Mouse (Mus musculus) midbrain, embryonic 15.5 days (tissue): ENCODE data around the gene Cyp4f39. TPM values are rescaled to one million over a fixed set of nuclear protein-coding genes. Genes with fewer than 3 reads are reported as not detected.
A peak's percentile ranks its signal among the peaks of the same experiment; 100 is the strongest.

Source experiments
- ATAC-seq: fragments of 200-750 bp; cut with Nextera tagmentation; replicated peaks from 2 replicates; pipeline ENCODE4 v1.8.0; 2017; ENCODE audit warnings: moderate TSS enrichment
- H3K27ac ChIP-seq: fragments of 300-500 bp; sonication (generic); 2 replicates; pipeline ENCODE4 v1.5.1; 2015; ENCODE audit warnings: mild to moderate bottlenecking, inconsistent platforms
- H3K27me3 ChIP-seq: fragments of 300-500 bp; sonication (generic); replicated peaks from 2 replicates; pipeline ENCODE4 v1.6.1; 2015; ENCODE audit warnings: inconsistent platforms
- H3K36me3 ChIP-seq: fragments of 300-500 bp; sonication (generic); replicated peaks from 2 replicates; pipeline ENCODE4 v1.6.1; 2015; ENCODE audit warnings: inconsistent platforms
- H3K4me1 ChIP-seq: fragments of 300-500 bp; sonication (generic); 2 replicates; pipeline ENCODE4 v1.6.1; 2015; ENCODE audit warnings: inconsistent platforms
- H3K4me2 ChIP-seq: fragments of 300-500 bp; sonication (generic); 2 replicates; pipeline ENCODE4 v1.6.1; 2015; ENCODE audit warnings: inconsistent platforms, mild to moderate bottlenecking, moderate library complexity
- H3K4me3 ChIP-seq: fragments of 300-500 bp; sonication (generic); 2 replicates; pipeline ENCODE4 v1.5.1; 2015; ENCODE audit warnings: mild to moderate bottlenecking, inconsistent platforms
- H3K9ac ChIP-seq: fragments of 300-500 bp; sonication (generic); 2 replicates; pipeline ENCODE4 v1.6.1; 2015; ENCODE audit warnings: mild to moderate bottlenecking, inconsistent platforms
- H3K9me3 ChIP-seq: fragments of 300-500 bp; sonication (generic); 2 replicates; pipeline ENCODE4 v1.6.1; 2016; ENCODE audit warnings: inconsistent platforms
- WGBS: fragments of 180-500 bp; shearing (Covaris S2); methylation state at CpG from one replicate; pipeline ENCODE4 v1.1.7; 2015; ENCODE audit warnings: mixed read lengths; 5-methylcytosine and 5-hydroxymethylcytosine counted together
- polyA plus RNA-seq: library from polyadenylated mRNA; unstranded; fragments of >200 nt; fragmentation: Nextera tagmentation; extraction: Ambion mirVana; gene quantifications from 2 replicates; pipeline ENCODE4 v1.2.1, GENCODE M21; 2015

Cyp4f39 gene
- polyA plus RNA-seq: 0.84 and 1.5 TPM in 2 replicates

DNA sequence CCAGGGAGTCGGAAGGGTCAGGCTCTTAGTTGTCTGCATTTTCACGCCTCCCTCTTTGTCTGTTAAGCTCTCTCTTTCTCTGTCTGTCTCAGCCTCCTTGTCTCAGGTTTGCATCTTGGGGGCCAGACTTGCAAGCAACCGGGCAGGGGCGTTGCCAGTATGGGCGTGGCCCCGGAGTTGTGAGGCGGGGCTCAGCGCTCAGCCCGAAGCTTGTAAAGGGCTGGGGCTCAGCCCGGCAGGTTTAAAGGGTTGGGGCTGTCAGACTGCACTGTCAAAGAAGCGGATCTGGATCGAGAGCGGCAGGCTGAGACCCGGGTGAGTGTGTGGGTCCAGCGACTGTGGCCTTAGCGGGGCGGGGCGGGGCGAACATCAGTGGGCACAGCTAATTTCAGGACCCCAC lies at the start of gene Cyp4f39:
Gene Cyp4f39, plus strand, starts transcription at position 242 of the 400 bp plus-strand sequence.
- Histone ChIP-seq H3K27ac (no peak within 1 kb of the TSS), H3K9ac (peak within 1 kb of the TSS; percentile 25; the same call in 1 of the 2 replicates), H3K27me3 (peaks cover 2% of the 10 kb centered on the region; the same call in 1 of the 2 replicates), H3K4me2 (peak within 1 kb of the TSS; percentile 71), H3K9me3 (no peaks in the 10 kb centered on the region), H3K4me3 (peak within 1 kb of the TSS; percentile 34), H3K4me1 (peaks cover 8% of the 10 kb centered on the region), H3K36me3 (no peaks in the 10 kb centered on the region)
- no peak for ATAC-seq
- WGBS: under 1% methylated on average over 19 of the region's 19 CpGs

DNA sequence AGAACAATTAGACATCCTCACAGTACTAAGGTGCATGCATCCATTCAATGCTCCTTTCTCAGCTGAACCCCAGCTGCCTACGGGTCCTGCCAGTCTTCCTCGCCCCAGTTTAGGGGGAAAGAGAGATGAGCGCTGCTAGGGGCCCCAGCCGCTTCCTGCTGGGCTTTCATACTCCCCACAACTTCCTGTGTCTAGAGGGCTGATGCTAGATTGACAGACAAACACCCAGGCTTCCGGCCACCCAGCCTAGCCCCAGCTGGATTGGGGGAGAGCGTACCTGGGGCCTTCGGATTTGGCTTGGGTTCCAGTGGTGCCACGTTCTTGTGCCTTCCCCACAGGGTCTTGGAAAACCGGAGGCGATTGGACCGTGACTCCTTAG lies 49.8 kb upstream of the Cyp4f39 start:
- no peaks in the 10 kb centered on the region for H3K4me1 ChIP-seq
- no peak for ATAC-seq
- no peak overlapping the region for H3K27ac ChIP-seq
- H3K4me2 ChIP-seq: no peak overlapping the region
- H3K4me3 ChIP-seq: no peak overlapping the region
- 80% methylated on average over 11 of the region's 11 CpGs for WGBS
- no peak overlapping the region for H3K9ac ChIP-seq
- H3K27me3 ChIP-seq: peaks cover 14% of the 10 kb centered on the region
- H3K36me3 ChIP-seq: no peaks in the 10 kb centered on the region
- H3K9me3 ChIP-seq: no peaks in the 10 kb centered on the region

DNA sequence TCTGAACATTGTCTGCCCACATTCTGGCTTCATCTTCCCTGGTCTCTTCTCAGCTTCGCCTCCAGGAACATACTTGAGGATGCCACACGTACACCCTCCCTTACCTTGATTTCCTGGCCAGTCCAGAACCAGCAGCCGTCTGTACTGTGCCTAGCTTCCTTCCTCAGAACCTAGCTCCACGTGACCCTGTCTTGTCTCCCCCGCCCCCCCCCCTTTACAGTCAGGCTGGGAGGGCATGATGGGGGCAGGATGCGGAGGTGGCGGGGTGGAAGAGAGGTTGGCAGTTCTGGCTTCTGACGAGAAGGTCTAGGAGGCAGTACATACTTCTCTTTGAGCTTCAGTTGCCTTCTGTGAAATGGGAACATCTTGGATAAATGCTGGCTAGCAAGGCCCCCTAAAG lies 49.1 kb upstream of the Cyp4f39 start, which contains the start of gene Rasal3:
Gene Rasal3, minus strand, starts transcription at position 167 of the 400 bp plus-strand sequence.
- peaks cover 7% of the 10 kb centered on the region for H3K27me3 ChIP-seq
- no peaks in the 10 kb centered on the region for H3K36me3 ChIP-seq
- 83% methylated on average over 8 of the region's 8 CpGs for WGBS
- no peak for ATAC-seq
- no peaks in the 10 kb centered on the region for H3K4me1 ChIP-seq
- no peak within 1 kb of the TSS for H3K4me2 ChIP-seq
- H3K9ac ChIP-seq: no peak within 1 kb of the TSS
- no peak within 1 kb of the TSS for H3K4me3 ChIP-seq
- H3K9me3 ChIP-seq: no peaks in the 10 kb centered on the region
- H3K27ac ChIP-seq: no peak within 1 kb of the TSS

GRCm38 (mm10) chr17:32411898-32412297 lies 40.6 kb upstream of the Cyp4f39 start:
- Histone ChIP-seq H3K9ac (no peak overlapping the region), H3K27me3 (peaks cover 10% of the 10 kb centered on the region; the same call in 1 of the 2 replicates), H3K27ac (no peak overlapping the region), H3K4me2 (no peak overlapping the region), H3K9me3 (no peaks in the 10 kb centered on the region), H3K4me1 (no peaks in the 10 kb centered on the region), H3K4me3 (no peak overlapping the region), H3K36me3 (no peaks in the 10 kb centered on the region)
- no peak for ATAC-seq
- WGBS: 92% methylated on average over 6 of the region's 6 CpGs

- Histone ChIP-seq H3K4me1 (no peaks in the 10 kb centered on the region), H3K27ac (no peak overlapping the region), H3K9ac (no peak overlapping the region), H3K9me3 (no peaks in the 10 kb centered on the region), H3K36me3 (no peaks in the 10 kb centered on the region), H3K27me3 (peaks cover 10% of the 10 kb centered on the region; the same call in 1 of the 2 replicates), H3K4me3 (no peak overlapping the region), H3K4me2 (no peak overlapping the region)
- 58% methylated on average over 24 of the region's 24 CpGs for WGBS
- ATAC-seq: no peak
These were observed 37.0 kb upstream of the Cyp4f39 start for GRCm38 (mm10) chr17:32415417-32416020.

DNA sequence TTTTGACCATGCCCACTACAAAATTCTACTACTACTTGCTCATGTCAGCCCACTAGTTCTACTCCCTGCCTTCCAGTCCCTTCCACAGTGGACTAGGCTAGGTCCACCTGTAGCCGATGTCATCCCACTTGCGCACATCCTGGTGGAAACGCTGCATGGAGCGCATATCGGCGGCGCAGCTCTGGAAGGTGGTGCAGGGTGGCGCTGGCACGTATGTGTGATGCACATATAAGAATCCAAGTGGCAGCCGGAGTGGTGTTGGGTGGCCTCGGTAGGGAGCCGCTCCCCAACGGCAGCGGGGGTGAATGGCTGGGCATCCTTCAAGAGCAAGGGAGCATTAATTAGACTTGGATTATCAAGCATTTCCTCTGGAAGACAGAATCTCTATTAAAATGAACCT lies 35.8 kb upstream of the Cyp4f39 start:
- Histone ChIP-seq H3K9me3 (no peaks in the 10 kb centered on the region), H3K4me1 (no peaks in the 10 kb centered on the region), H3K36me3 (no peaks in the 10 kb centered on the region), H3K4me2 (no peak overlapping the region), H3K4me3 (no peak overlapping the region), H3K9ac (no peak overlapping the region), H3K27me3 (peaks cover 10% of the 10 kb centered on the region; the same call in 1 of the 2 replicates), H3K27ac (no peak overlapping the region)
- WGBS: 92% methylated on average over 14 of the region's 14 CpGs
- no peak for ATAC-seq

GRCm38 (mm10) chr17:32419989-32420388 lies 32.5 kb upstream of the Cyp4f39 start:
- no peaks in the 10 kb centered on the region for H3K4me1 ChIP-seq
- WGBS: 69% methylated on average over 2 of the region's 2 CpGs

GRCm38 (mm10) chr17:32420781-32421180 lies 31.7 kb upstream of the Cyp4f39 start:
- no peak overlapping the region for H3K4me2 ChIP-seq
- no peaks in the 10 kb centered on the region for H3K36me3 ChIP-seq
- WGBS: 81% methylated on average over 8 of the region's 8 CpGs
- H3K9me3 ChIP-seq: no peaks in the 10 kb centered on the region
- peaks cover 7% of the 10 kb centered on the region; the same call in 1 of the 2 replicates for H3K27me3 ChIP-seq
- H3K27ac ChIP-seq: no peak overlapping the region
- no peaks in the 10 kb centered on the region for H3K4me1 ChIP-seq
- H3K9ac ChIP-seq: no peak overlapping the region
- no peak for ATAC-seq
- no peak overlapping the region for H3K4me3 ChIP-seq

More at GRCm38 (mm10) chr17:32419989-32420388, 32.5 kb upstream of the Cyp4f39 start:
- no peak overlapping the region for H3K4me3 ChIP-seq
- H3K27me3 ChIP-seq: peaks cover 10% of the 10 kb centered on the region; the same call in 1 of the 2 replicates
- H3K27ac ChIP-seq: no peak overlapping the region
- ATAC-seq: no peak
- H3K9ac ChIP-seq: no peak overlapping the region
- no peaks in the 10 kb centered on the region for H3K9me3 ChIP-seq
- H3K4me2 ChIP-seq: no peak overlapping the region
- H3K36me3 ChIP-seq: no peaks in the 10 kb centered on the region

GRCm38 (mm10) chr17:32424034-32424433 lies 28.5 kb upstream of the Cyp4f39 start, which contains the start of gene Pglyrp2:
TSS of gene Pglyrp2 (minus strand) at chr17:32424167.
- 96% methylated on average over 2 of the region's 2 CpGs for WGBS
- ATAC-seq: no peak

DNA sequence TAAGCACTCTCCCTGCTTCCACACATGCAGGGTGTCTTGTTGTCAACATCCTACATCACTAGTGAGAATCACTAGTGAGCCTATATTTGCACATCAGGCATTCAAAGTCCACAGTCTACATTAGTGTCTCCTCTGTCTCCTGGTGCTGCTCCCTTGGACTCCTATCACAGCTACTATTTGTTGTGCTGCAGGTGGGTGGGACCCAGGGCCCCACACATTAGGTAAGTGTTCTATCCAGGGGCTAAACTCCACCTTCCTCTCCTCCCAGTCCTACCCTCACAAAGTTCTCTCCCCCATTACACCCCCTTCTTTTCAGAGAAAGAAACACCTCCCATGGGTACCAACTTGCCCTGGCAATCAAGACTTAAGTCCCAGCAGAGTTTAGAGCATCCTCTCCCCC lies 25.9 kb upstream of the Cyp4f39 start:
- Histone ChIP-seq H3K4me3 (no peak overlapping the region), H3K27ac (no peak overlapping the region), H3K36me3 (no peaks in the 10 kb centered on the region), H3K4me2 (no peak overlapping the region), H3K4me1 (no peaks in the 10 kb centered on the region), H3K27me3 (no peaks in the 10 kb centered on the region), H3K9ac (no peak overlapping the region), H3K9me3 (no peaks in the 10 kb centered on the region)
- no peak for ATAC-seq

More at GRCm38 (mm10) chr17:32424034-32424433, 28.5 kb upstream of the Cyp4f39 start, which contains the start of gene Pglyrp2:
- Histone ChIP-seq H3K4me1 (no peaks in the 10 kb centered on the region), H3K9ac (no peak within 1 kb of the TSS), H3K27ac (no peak within 1 kb of the TSS), H3K9me3 (no peaks in the 10 kb centered on the region), H3K36me3 (no peaks in the 10 kb centered on the region), H3K4me2 (no peak within 1 kb of the TSS), H3K27me3 (no peaks in the 10 kb centered on the region), H3K4me3 (no peak within 1 kb of the TSS)

DNA sequence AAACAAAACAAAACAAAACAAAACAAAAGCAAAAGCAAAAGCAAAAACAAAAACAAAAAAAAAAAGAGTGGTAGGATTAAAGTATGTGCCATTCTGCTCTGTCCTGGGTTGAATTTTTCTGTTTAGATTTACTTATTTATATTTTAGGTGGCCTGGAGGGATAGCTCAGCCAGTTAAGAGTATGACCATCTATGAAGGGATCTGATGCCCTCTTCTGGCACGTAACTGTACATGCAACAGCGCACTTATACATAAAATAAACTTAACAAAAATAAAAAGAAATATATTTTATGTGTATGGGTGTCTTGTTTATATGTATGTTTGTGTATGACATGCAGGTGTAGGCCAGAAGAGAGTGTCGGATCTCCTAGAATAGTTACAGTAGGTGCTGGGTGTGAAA lies 20.6 kb upstream of the Cyp4f39 start:
- no peaks in the 10 kb centered on the region for H3K36me3 ChIP-seq
- no peak overlapping the region for H3K4me2 ChIP-seq
- H3K27ac ChIP-seq: no peak overlapping the region
- no peaks in the 10 kb centered on the region for H3K27me3 ChIP-seq
- H3K9ac ChIP-seq: no peak overlapping the region
- H3K9me3 ChIP-seq: no peaks in the 10 kb centered on the region
- H3K4me1 ChIP-seq: no peaks in the 10 kb centered on the region
- ATAC-seq: no peak
- H3K4me3 ChIP-seq: no peak overlapping the region
- WGBS: 64% methylated on average over 3 of the region's 3 CpGs

DNA sequence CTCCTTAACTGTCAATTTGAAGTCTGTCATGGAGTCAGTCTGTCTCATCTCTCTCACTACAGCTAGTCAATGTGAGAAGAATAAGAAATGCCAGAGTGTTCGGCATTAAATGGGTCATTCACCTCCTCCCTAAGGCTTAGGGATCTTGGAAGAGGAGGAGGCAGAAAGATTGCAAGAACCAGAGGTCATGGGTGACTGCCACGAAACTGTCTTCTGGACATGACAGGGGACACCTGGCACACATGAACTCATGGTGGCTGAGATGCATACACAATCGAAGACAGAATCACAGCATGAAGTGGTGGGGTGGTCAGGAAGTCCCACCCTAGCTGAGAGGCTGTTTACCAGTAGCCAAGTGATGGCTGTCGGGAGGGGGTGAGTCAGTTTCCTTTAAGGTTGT lies 18.2 kb upstream of the Cyp4f39 start:
- H3K27ac ChIP-seq: no peak overlapping the region
- H3K9ac ChIP-seq: no peak overlapping the region
- 79% methylated on average over 4 of the region's 4 CpGs for WGBS
- H3K27me3 ChIP-seq: no peaks in the 10 kb centered on the region
- H3K4me2 ChIP-seq: no peak overlapping the region
- no peaks in the 10 kb centered on the region for H3K4me1 ChIP-seq
- H3K4me3 ChIP-seq: no peak overlapping the region
- H3K36me3 ChIP-seq: no peaks in the 10 kb centered on the region
- ATAC-seq: no peak
- no peaks in the 10 kb centered on the region for H3K9me3 ChIP-seq

DNA sequence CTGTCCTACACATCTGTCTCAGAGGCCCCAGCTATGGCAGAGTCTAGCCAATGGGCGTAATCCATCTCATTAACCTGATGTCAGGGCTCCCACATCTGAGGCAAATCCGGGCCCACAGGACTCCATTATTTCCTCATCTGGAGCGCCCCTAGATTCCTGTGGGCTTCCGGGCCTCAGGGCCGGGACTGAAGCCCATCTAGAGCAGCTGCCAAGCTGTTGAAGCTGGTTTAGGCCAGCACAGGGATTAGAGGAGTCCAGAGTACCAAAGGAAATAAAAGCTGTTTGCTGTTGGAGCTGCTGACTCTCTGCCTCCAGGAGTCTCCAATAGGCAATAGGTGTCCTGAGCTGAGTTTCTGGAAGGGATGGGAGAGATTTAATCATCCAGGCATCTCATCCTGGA lies 17.4 kb upstream of the Cyp4f39 start:
- no peaks in the 10 kb centered on the region for H3K9me3 ChIP-seq
- no peak overlapping the region for H3K27ac ChIP-seq
- no peak for ATAC-seq
- H3K9ac ChIP-seq: no peak overlapping the region
- H3K4me2 ChIP-seq: no peak overlapping the region
- no peaks in the 10 kb centered on the region for H3K4me1 ChIP-seq
- no peaks in the 10 kb centered on the region for H3K36me3 ChIP-seq
- no peak overlapping the region for H3K4me3 ChIP-seq
- H3K27me3 ChIP-seq: no peaks in the 10 kb centered on the region
- 72% methylated on average over 5 of the region's 5 CpGs for WGBS
